In genomic region chr7:30413596-30413995, GRCm38 (mm10) we compare ENCODE assay signal across 8 mouse cellular contexts. TPM values are rescaled to one million over a fixed set of nuclear protein-coding genes. Genes with fewer than 3 reads are reported as not detected.
A peak's percentile ranks its signal among the peaks of the same experiment; 100 is the strongest.
DNase-seq lines count a peak whose midpoint lies in the region; ATAC-seq lines count a peak whose summit lies in the region.

Gene Tyrobp, plus strand, starts transcription at chr7:30413760.

- H3K27ac ChIP-seq in forebrain, embryonic 10.5 days, result no peak within 1 kb of the TSS
- no peak within 1 kb of the TSS for H3K27ac ChIP-seq in forebrain, embryonic 11.5 days (ENCODE audit: low read depth, low read length)

- no peak within 1 kb of the TSS for H3K4me2 ChIP-seq in forebrain, embryonic 11.5 days (ENCODE audit: low read depth, low read length, severe bottlenecking)

- no peak for ATAC-seq in forebrain, embryonic 11.5 days (replicated peaks; ENCODE audit: low FRiP score)
- peak; percentile 54 for ATAC-seq in granulocyte monocyte progenitor cell, adult 5-6 weeks (replicated peaks; ENCODE audit: poor library complexity, severe bottlenecking)
- peak; percentile 72 for ATAC-seq in megakaryocyte, adult 5-6 weeks (ENCODE audit: poor library complexity, severe bottlenecking)

- H3K9me3 ChIP-seq in forebrain, embryonic 10.5 days, result peaks cover 7% of the 10 kb centered on the region; the same call in 1 of the 2 replicates
- no peaks in the 10 kb centered on the region for H3K9me3 ChIP-seq in forebrain, embryonic 11.5 days (ENCODE audit: control insufficient read depth, low read length)

- 73% methylated on average over 5 of the region's 5 CpGs for WGBS in forebrain, embryonic 10.5 days
- WGBS in forebrain, embryonic 11.5 days, result 79% methylated on average over 5 of the region's 5 CpGs

- no peaks in the 10 kb centered on the region for H3K27me3 ChIP-seq in forebrain, embryonic 10.5 days (ENCODE audit: poor library complexity, severe bottlenecking)
- no peaks in the 10 kb centered on the region for H3K27me3 ChIP-seq in forebrain, embryonic 11.5 days (ENCODE audit: control insufficient read depth, insufficient read depth, low read length)

- H3K9ac ChIP-seq in forebrain, embryonic 11.5 days (ENCODE audit: low read length), result no peak within 1 kb of the TSS

- H3K4me3 ChIP-seq in forebrain, embryonic 10.5 days, result no peak within 1 kb of the TSS
- H3K4me3 ChIP-seq in forebrain, embryonic 11.5 days (ENCODE audit: low read depth, low read length), result no peak within 1 kb of the TSS

- H3K36me3 ChIP-seq in forebrain, embryonic 10.5 days (replicated peaks), result no peaks in the 10 kb centered on the region
- no peaks in the 10 kb centered on the region for H3K36me3 ChIP-seq in forebrain, embryonic 11.5 days (ENCODE audit: control insufficient read depth, insufficient read depth, low read length)

- 0 out of 2 replicates have a peak, but pooled peaks cover 4% of the 10 kb centered on the region for H3K4me1 ChIP-seq in forebrain, embryonic 10.5 days
- H3K4me1 ChIP-seq in forebrain, embryonic 11.5 days (replicated peaks; ENCODE audit: control insufficient read depth, insufficient read depth, low read length), result no peaks in the 10 kb centered on the region

- no peak for DNase-seq in forebrain, embryonic 10.5 days (ENCODE audit: extremely low spot score, low spot score)
- no peak for DNase-seq in forebrain, embryonic 11.5 days (ENCODE audit: low spot score)
- DNase-seq in adrenal gland, adult 18-20 months (ENCODE audit: low spot score in 2 of 2), result no peak
- no peak for DNase-seq in layer of hippocampus, postnatal 14 days (ENCODE audit: low spot score in 2 of 2)
- DNase-seq in right cerebral cortex, adult 2 months (ENCODE audit: low spot score in 2 of 2), result no peak
- no peak for DNase-seq in ovary, adult 18-20 months (ENCODE audit: low spot score)

RNA-seq across cellular contexts. Expression of gene Tyrobp, which starts in this region (rescaled TPM):
- 10.4 and 12.1 TPM in 2 replicates for polyA plus RNA-seq in forebrain, embryonic 10.5 days (2016; fragmentation: Nextera tagmentation; extraction: Ambion mirVana)
- 9.6 and 15.2 TPM in 2 replicates for polyA plus RNA-seq in forebrain, embryonic 11.5 days (2014; fragmentation: Nextera tagmentation; extraction: Ambion mirVana)
- total RNA-seq in adrenal gland, adult 18-20 months (2021), result 10 to 100 TPM; 34.7 to 68.5 TPM
- 665 and 703 TPM in 2 replicates for total RNA-seq in granulocyte monocyte progenitor cell, adult 5-6 weeks (2014; fragmentation: Nextera tagmentation)
- total RNA-seq in granulocyte monocyte progenitor cell, adult 5-6 weeks (2017), result 270 and 287 TPM in 2 replicates
- total RNA-seq in layer of hippocampus, postnatal 14 days (2021), result 10 to 100 TPM; 26.7 to 30.1 TPM
- total RNA-seq in megakaryocyte, adult 5-6 weeks (2015), result 2,723 and 2,838 TPM in 2 replicates
- total RNA-seq in megakaryocyte, adult 5-6 weeks (2017), result 1,463 and 1,715 TPM in 2 replicates
